8 mouse cellular contexts compared by ENCODE assay signal in genomic region chr5:96376216-96376615, GRCm38 (mm10). TPM values are rescaled to one million over a fixed set of nuclear protein-coding genes. Genes with fewer than 3 reads are reported as not detected.
DNase-seq lines count a peak whose midpoint lies in the region; ATAC-seq and TF ChIP-seq lines count a peak whose summit lies in the region.

No protein-coding gene starts in this region.

- H3K9me3 ChIP-seq in kidney, embryonic 14.5 days (ENCODE audit: control insufficient read depth, low read length), result no peaks in the 10 kb centered on the region
- no peaks in the 10 kb centered on the region for H3K9me3 ChIP-seq in embryonic facial prominence, embryonic 15.5 days (replicated peaks)
- H3K9me3 ChIP-seq in limb, embryonic 14.5 days (ENCODE audit: control insufficient read depth, low read length), result no peaks in the 10 kb centered on the region

- in situ Hi-C loops in Patski (cut with MboI; ENCODE audit: low pct_unique_long_range_greater_than_20kb), result no loop called here

- no peak for ATAC-seq in kidney, embryonic 14.5 days (ENCODE audit: low FRiP score, low TSS enrichment)
- no peak for ATAC-seq in Patski
- ATAC-seq in embryonic facial prominence, embryonic 15.5 days (ENCODE audit: insufficient number of reproducible peaks, low FRiP score, low TSS enrichment, low read depth), result no peak
- ATAC-seq in limb, embryonic 14.5 days (ENCODE audit: low FRiP score, low read depth), result no peak

- no peak overlapping the region; the same call in 1 of the 2 replicates for H3K9ac ChIP-seq in kidney, embryonic 14.5 days (ENCODE audit: low read depth, low read length)
- no peak overlapping the region for H3K9ac ChIP-seq in embryonic facial prominence, embryonic 15.5 days
- H3K9ac ChIP-seq in limb, embryonic 14.5 days (ENCODE audit: low read depth, low read length, severe bottlenecking), result no peak overlapping the region

- DNase-seq in kidney, adult 11 months, result no peak
- DNase-seq in Patski (ENCODE audit: low read depth, low spot score), result no peak
- no peak for DNase-seq in limb, embryonic 14.5 days (ENCODE audit: low spot score)
- no peak for DNase-seq in gastrocnemius, adult 2 months
- no peak for DNase-seq in spleen, adult 12 weeks (ENCODE audit: low spot score)
- no peak for DNase-seq in cerebellum, adult 9-11 months

- CTCF ChIA-PET in Patski (lab: Charles Lee), result interaction anchor here (1.1 to 2.2 kb wide), 4 partner anchors 13 to 393 kb away, joined by 3 to 6 read pairs (median 4); no protein-coding TSS in a partner anchor

- WGBS in kidney, embryonic 14.5 days, result 50% methylated on average over 4 of the region's 4 CpGs
- WGBS in embryonic facial prominence, embryonic 15.5 days, result 48% methylated on average over 4 of the region's 4 CpGs
- WGBS in limb, embryonic 14.5 days, result 52% methylated on average over 4 of the region's 4 CpGs

- no peaks in the 10 kb centered on the region for H3K27me3 ChIP-seq in kidney, embryonic 14.5 days (ENCODE audit: control insufficient read depth, insufficient read depth, low read length)
- no peaks in the 10 kb centered on the region for H3K27me3 ChIP-seq in Patski
- H3K27me3 ChIP-seq in embryonic facial prominence, embryonic 15.5 days, result no peaks in the 10 kb centered on the region
- no peaks in the 10 kb centered on the region for H3K27me3 ChIP-seq in limb, embryonic 14.5 days (ENCODE audit: control insufficient read depth, insufficient read depth, low read length)

- intact Hi-C loops in gastrocnemius, adult 2 months (cut with DNase I), result no loop called here

- TF ChIP-seq POLR2A in limb, embryonic 14.5 days (IDR thresholded peaks at IDR 0.05; ENCODE audit: borderline replicate concordance, extremely low read depth, insufficient read depth, insufficient read length), result no peak

- peak; percentile 46 for TF ChIP-seq CTCF in Patski (IDR thresholded peaks at IDR 0.05)
- TF ChIP-seq CTCF in gastrocnemius, adult 2 months (IDR thresholded peaks at IDR 0.05), result no peak

- H3K4me1 ChIP-seq in kidney, embryonic 14.5 days (ENCODE audit: control insufficient read depth, insufficient read depth, low read length), result peaks cover 4% of the 10 kb centered on the region; the same call in 1 of the 2 replicates
- peaks cover 21% of the 10 kb centered on the region for H3K4me1 ChIP-seq in embryonic facial prominence, embryonic 15.5 days
- peaks cover 14% of the 10 kb centered on the region for H3K4me1 ChIP-seq in limb, embryonic 14.5 days (ENCODE audit: control insufficient read depth, insufficient read depth, low read length)

- H3K36me3 ChIP-seq in kidney, embryonic 14.5 days (ENCODE audit: control insufficient read depth, insufficient read depth, low read length), result no peaks in the 10 kb centered on the region
- H3K36me3 ChIP-seq in embryonic facial prominence, embryonic 15.5 days, result no peaks in the 10 kb centered on the region
- H3K36me3 ChIP-seq in limb, embryonic 14.5 days (ENCODE audit: control insufficient read depth, insufficient read depth, low read length), result no peaks in the 10 kb centered on the region

- H3K4me2 ChIP-seq in kidney, embryonic 14.5 days (replicated peaks; ENCODE audit: low read depth, low read length), result peak overlapping the region; percentile 78
- H3K4me2 ChIP-seq in embryonic facial prominence, embryonic 15.5 days (replicated peaks), result peak overlapping the region; percentile 93
- H3K4me2 ChIP-seq in limb, embryonic 14.5 days (replicated peaks; ENCODE audit: low read depth, low read length, severe bottlenecking), result peak overlapping the region; percentile 66

- H3K4me3 ChIP-seq in kidney, embryonic 14.5 days (ENCODE audit: low read length), result peak overlapping the region; percentile 78
- peak overlapping the region; percentile 67 for H3K4me3 ChIP-seq in embryonic facial prominence, embryonic 15.5 days (replicated peaks)
- peak overlapping the region; percentile 56 for H3K4me3 ChIP-seq in limb, embryonic 14.5 days (replicated peaks; ENCODE audit: low read length)
- no peak overlapping the region for H3K4me3 ChIP-seq in gastrocnemius, adult 2 months

- POLR2A ChIA-PET in Patski (lab: Charles Lee), result interaction anchor here (0.6 kb wide), 1 partner anchor 158 kb away, joined by 3 read pairs; no protein-coding TSS in a partner anchor

- H3K27ac ChIP-seq in kidney, embryonic 14.5 days (ENCODE audit: low read depth, low read length), result no peak overlapping the region
- H3K27ac ChIP-seq in embryonic facial prominence, embryonic 15.5 days (replicated peaks), result no peak overlapping the region
- no peak overlapping the region for H3K27ac ChIP-seq in limb, embryonic 14.5 days (replicated peaks; ENCODE audit: low read depth, low read length)
- H3K27ac ChIP-seq in gastrocnemius, adult 2 months, result no peak overlapping the region

RNA-seq across cellular contexts. Expression of gene Fras1, which starts 2.5 kb away (rescaled TPM):
- polyA plus RNA-seq in kidney, embryonic 14.5 days (2014; fragmentation: Nextera tagmentation; extraction: Ambion mirVana), result 43.7 and 71.3 TPM in 2 replicates
- polyA plus RNA-seq in Patski (2021), result 2.4 TPM
- 18.7 and 19.8 TPM in 2 replicates for polyA plus RNA-seq in embryonic facial prominence, embryonic 15.5 days (2015; fragmentation: Nextera tagmentation; extraction: Ambion mirVana)
- 10.5 and 11.5 TPM in 2 replicates for polyA plus RNA-seq in limb, embryonic 14.5 days (2012; rRNA removed)
- 30.4 and 30.5 TPM in 2 replicates for polyA plus RNA-seq in limb, embryonic 14.5 days (2014; fragmentation: Nextera tagmentation; extraction: Ambion mirVana)
- 1 to 10 TPM; 1.8 to 2.5 TPM for total RNA-seq in gastrocnemius, adult 2 months (2021)
